Mouse (Mus musculus) heart, embryonic 13.5 days (tissue): ENCODE results near the gene Abcg4. TPM values are rescaled to one million over a fixed set of nuclear protein-coding genes. Genes with fewer than 3 reads are reported as not detected.
"Not testable (repeated sequence)": the region's sequence is repeated elsewhere in the genome, so short reads cannot be mapped to it uniquely, and the experiment has no call there.

Experiments
- ATAC-seq: fragments of 200-750 bp; cut with Nextera tagmentation; 2 replicates; pipeline ENCODE4 v1.8.0; 2017; ENCODE audit warnings: moderate TSS enrichment; ENCODE audit not compliant: insufficient number of reproducible peaks, low FRiP score, low TSS enrichment; ENCODE audit errors: extremely low read depth
- H3K27ac ChIP-seq: fragments of 300-500 bp; sonication (generic); replicated peaks from 2 replicates; pipeline ENCODE4 v1.5.1; 2015; ENCODE audit warnings: moderate library complexity, mild to moderate bottlenecking, inconsistent platforms
- H3K27me3 ChIP-seq: fragments of 300-500 bp; sonication (generic); replicated peaks from 2 replicates; pipeline ENCODE4 v1.6.1; 2015; ENCODE audit warnings: mild to moderate bottlenecking, inconsistent platforms
- H3K36me3 ChIP-seq: fragments of 300-500 bp; sonication (generic); 2 replicates; pipeline ENCODE4 v1.6.1; 2015; ENCODE audit warnings: mild to moderate bottlenecking, inconsistent platforms
- H3K4me1 ChIP-seq: fragments of 300-500 bp; sonication (generic); 2 replicates; pipeline ENCODE4 v1.6.1; 2015; ENCODE audit warnings: inconsistent platforms
- H3K4me2 ChIP-seq: fragments of 300-500 bp; sonication (generic); 2 replicates; pipeline ENCODE4 v1.6.1; 2015; ENCODE audit warnings: inconsistent platforms, mild to moderate bottlenecking, moderate library complexity
- H3K4me3 ChIP-seq: fragments of 300-500 bp; sonication (generic); 2 replicates; pipeline ENCODE4 v1.5.1; 2015; ENCODE audit warnings: moderate library complexity, mild to moderate bottlenecking, inconsistent platforms
- H3K9ac ChIP-seq: fragments of 300-500 bp; sonication (generic); 2 replicates; pipeline ENCODE4 v1.6.1; 2015; ENCODE audit warnings: inconsistent platforms, mild to moderate bottlenecking, moderate library complexity
- H3K9me3 ChIP-seq: fragments of 300-500 bp; sonication (generic); 2 replicates; pipeline ENCODE4 v1.6.1; 2016; ENCODE audit warnings: inconsistent platforms
- WGBS: fragments of 180-500 bp; shearing (Covaris S2); methylation state at CpG from one replicate; pipeline ENCODE4 v1.1.7; 2015; ENCODE audit warnings: mixed read lengths; 5-methylcytosine and 5-hydroxymethylcytosine counted together
- polyA plus RNA-seq: library from polyadenylated mRNA; unstranded; fragments of >200 nt; fragmentation: Nextera tagmentation; extraction: Ambion mirVana; gene quantifications from 2 replicates; pipeline ENCODE4 v1.2.1, GENCODE M21; 2015

Gene Abcg4
- polyA plus RNA-seq, result 2.1 and 3.5 TPM in 2 replicates

DNA sequence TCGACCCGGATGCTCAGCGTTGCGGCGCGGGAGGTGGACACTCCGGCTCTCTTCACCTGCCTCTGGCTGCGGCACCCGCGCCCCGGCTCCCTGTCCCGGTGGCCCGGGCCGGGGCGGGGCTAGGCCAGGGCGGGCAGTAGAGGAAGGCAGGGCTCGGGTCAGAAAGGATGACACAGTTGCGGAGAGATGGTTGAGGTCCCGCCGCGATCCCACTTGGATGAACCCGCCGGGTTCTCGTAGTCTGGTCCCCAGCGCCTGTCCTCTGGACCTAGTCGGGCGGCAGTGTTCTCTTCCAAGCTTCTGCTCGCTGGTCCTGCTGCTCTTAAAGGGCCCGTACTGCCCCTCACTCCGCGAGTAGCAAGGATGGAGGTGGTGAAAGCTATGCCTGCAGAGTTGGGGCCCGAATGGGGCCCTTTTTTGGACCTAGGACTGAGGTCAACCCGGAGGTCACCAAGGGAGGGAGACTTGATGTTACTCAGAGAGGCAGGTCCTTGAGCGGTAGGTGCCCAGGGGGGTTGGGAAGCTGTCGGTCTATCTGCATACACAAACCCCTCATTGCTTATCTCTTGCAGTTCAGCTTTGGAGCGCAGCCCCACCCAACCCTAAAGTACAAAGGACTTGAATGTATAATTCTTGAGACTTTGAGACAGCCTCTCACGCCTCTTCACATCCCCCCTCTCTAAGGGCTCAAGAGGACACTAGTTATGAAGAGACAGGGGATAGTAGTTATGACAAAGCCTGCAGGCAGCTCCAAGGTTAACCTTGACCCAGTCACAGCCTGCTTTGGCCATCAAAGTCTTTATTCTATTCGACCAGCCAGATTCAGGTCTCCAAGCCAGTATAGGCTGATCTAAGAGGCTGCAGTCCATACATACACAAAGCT, at the start of gene Abcg4:
Gene Abcg4 (minus strand): TSS at position 540 of the 883 bp plus-strand sequence.
- peak within 1 kb of the TSS; percentile 78 for H3K4me3 ChIP-seq
- 2% methylated on average over 38 of the region's 38 CpGs for WGBS
- H3K4me2 ChIP-seq, result peak within 1 kb of the TSS; percentile 97
- peak; percentile 59; the same call in 1 of the 2 replicates for ATAC-seq
- peaks cover 35% of the 10 kb centered on the region for H3K36me3 ChIP-seq
- no peaks in the 10 kb centered on the region for H3K9me3 ChIP-seq
- H3K27ac ChIP-seq, result peak within 1 kb of the TSS; percentile 55
- H3K4me1 ChIP-seq, result peaks cover 29% of the 10 kb centered on the region
- peak within 1 kb of the TSS; percentile 86 for H3K9ac ChIP-seq
- H3K27me3 ChIP-seq, result peaks cover 44% of the 10 kb centered on the region

DNA sequence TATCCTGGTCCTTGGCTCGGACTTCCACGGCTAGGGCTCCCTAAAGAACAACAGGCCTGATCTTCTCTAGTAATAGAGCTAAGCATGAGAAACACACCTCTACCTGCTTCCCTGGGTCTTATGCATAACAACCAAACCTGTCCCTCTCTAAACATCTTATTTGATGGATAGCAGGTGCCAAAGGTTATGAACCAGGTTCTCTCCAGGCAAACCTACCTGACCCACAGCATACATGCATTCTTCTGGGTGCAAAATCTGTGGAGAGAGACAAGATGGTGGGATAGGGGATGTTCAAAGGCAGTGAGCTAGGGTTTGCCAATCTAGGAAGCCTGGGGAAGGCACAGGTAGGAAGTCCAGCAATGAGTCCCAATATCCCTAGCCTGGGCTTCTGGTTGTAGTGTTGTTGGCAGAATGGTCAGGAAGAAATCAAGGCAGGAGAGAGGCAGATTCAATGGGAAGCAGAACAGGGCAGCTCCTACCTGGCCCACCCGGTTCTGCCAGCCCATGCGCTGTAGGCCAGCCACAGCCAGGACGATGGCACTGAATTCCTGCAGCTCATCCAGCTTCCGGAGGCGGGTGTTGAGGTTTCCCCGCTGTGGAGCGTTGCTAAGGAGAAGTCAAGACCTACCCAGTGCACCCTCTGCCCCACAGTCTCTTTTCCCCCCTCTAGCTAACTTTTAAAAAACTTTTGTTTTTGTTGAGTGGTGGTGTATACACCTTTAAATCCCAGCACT, 49.2 kb upstream of the Abcg4 start:
- Histone ChIP-seq H3K9me3 (no peaks in the 10 kb centered on the region), H3K4me1 (peaks cover 40% of the 10 kb centered on the region), H3K4me3 (peak overlapping the region; percentile 97), H3K4me2 (peak overlapping the region; percentile 81), H3K27ac (peak overlapping the region; percentile 29; the same call in 1 of the 2 replicates), H3K9ac (peak overlapping the region; percentile 99), H3K27me3 (no peaks in the 10 kb centered on the region), H3K36me3 (peaks cover 70% of the 10 kb centered on the region)
- 60% methylated on average over 9 of the region's 9 CpGs for WGBS
- ATAC-seq, result no peak

DNA sequence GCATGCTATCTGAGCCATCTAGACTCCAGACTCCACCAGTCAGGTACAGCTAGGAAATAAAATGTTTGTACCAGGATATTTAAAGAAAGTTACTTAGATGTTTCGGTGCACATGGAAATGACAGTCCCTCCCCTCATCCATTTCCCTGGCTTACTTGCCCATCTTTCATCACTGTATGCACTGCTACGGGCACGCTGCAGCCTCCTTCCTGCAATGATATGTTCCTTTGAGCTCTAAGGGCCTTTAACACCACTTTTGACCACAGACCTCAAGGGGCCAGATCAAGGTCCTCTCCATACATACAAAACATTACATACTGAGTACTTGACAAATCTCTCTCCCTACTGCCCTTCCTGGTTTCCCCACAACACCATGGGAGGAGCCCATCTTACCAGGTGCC, 48.5 kb upstream of the Abcg4 start:
- Histone ChIP-seq H3K27ac (peak overlapping the region; percentile 29), H3K27me3 (no peaks in the 10 kb centered on the region), H3K9me3 (no peaks in the 10 kb centered on the region), H3K4me2 (peak overlapping the region; percentile 81), H3K4me3 (peak overlapping the region; percentile 97), H3K9ac (peak overlapping the region; percentile 99), H3K4me1 (peaks cover 34% of the 10 kb centered on the region), H3K36me3 (peaks cover 76% of the 10 kb centered on the region)
- 58% methylated on average over 3 of the region's 3 CpGs for WGBS
- no peak for ATAC-seq

DNA sequence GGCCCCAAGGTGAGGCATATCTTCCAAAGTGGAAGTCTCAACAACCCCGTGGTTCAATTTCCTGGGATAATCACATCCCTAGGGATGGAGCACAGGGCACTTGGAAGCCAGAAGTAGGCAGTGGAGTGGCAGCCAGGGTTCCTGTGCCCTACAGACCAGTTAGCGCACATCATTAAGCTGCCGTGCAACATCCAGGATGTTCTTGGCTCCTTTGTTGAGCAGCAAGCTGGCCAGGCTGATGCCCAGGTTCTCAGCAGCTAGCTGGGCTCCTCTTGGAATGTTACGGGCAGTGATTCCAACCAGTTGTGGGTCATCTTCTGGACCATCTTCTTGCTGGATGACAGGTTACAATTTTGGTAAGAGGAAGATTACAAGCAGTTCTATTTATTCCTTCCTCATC, 48.1 kb upstream of the Abcg4 start:
- peaks cover 29% of the 10 kb centered on the region for H3K4me1 ChIP-seq
- H3K4me3 ChIP-seq, result peak overlapping the region; percentile 97
- not testable (repeated sequence) for ATAC-seq, H3K27me3 ChIP-seq, H3K9me3 ChIP-seq
- peak overlapping the region; percentile 81 for H3K4me2 ChIP-seq
- peaks cover 77% of the 10 kb centered on the region for H3K36me3 ChIP-seq
- WGBS, result 42% methylated on average over 4 of the region's 4 CpGs
- H3K9ac ChIP-seq, result peak overlapping the region; percentile 99
- peak overlapping the region; percentile 29 for H3K27ac ChIP-seq

DNA sequence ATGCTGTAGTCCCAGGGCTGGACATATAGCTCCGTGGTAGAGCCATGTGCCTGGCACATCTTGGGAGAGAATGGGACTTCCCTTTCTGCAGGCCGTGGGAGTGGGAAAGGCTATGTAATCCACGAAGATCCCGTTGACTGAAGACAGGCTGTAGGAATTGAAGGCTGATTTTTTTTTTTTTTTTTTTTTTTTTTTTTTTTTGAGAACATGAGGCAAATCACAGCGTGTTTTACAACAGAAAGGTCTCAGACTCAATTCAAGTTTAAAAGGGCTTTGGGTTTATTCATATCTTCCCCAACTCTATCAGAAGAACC, 47.6 kb upstream of the Abcg4 start:
- Histone ChIP-seq H3K27me3 (no peaks in the 10 kb centered on the region), H3K9me3 (no peaks in the 10 kb centered on the region), H3K36me3 (peaks cover 77% of the 10 kb centered on the region), H3K4me1 (peaks cover 29% of the 10 kb centered on the region), H3K4me3 (peak overlapping the region; percentile 97), H3K27ac (peak overlapping the region; percentile 99), H3K4me2 (peak overlapping the region; percentile 81), H3K9ac (peak overlapping the region; percentile 99)
- WGBS, result 2% methylated on average over 5 of the region's 5 CpGs
- no peak for ATAC-seq

DNA sequence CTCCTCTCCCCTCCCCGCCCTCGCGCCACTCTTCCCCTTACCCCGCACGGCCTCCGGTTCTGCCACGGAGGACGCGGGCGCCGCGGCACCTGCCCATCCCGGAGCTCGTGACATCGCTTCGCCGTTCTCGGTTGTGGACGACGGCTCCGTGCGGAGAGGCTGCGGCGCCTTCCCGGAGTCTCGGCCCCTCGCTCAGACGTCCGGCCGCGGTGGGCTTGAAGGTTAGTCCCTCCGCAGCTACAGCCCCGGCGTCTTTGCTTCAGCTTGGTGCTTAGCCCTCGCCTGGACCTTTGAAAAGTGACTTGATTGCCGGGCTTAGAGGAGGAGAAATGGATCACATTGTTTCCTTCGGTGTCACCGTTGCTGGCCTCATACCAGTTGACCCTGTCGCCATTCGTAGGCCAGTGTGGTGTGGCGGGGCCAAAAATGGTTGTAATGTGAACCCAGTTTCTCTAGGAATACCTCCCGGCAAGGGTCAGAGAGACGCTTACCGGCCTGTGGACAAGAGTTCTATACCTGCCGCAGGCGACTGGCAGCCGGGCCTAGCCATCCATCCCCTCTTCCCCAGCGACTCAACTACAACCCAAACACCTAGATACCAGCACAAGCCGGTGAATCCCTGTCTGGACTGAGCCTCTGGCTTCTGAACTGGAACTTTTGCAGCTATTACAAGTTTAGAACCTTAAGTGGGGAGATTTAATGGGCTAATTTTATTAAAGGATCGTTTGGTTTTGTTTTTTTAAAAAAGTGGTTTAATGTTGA, 47.1 kb upstream of the Abcg4 start:
- H3K4me1 ChIP-seq, result peaks cover 29% of the 10 kb centered on the region
- peaks cover 77% of the 10 kb centered on the region for H3K36me3 ChIP-seq
- H3K27ac ChIP-seq, result peak overlapping the region; percentile 99
- H3K4me2 ChIP-seq, result peak overlapping the region; percentile 81
- WGBS, result under 1% methylated on average over 50 of the region's 50 CpGs
- H3K9ac ChIP-seq, result peak overlapping the region; percentile 99
- no peaks in the 10 kb centered on the region for H3K27me3 ChIP-seq
- peak; percentile 11 for ATAC-seq
- peak overlapping the region; percentile 97 for H3K4me3 ChIP-seq
- H3K9me3 ChIP-seq, result no peaks in the 10 kb centered on the region

DNA sequence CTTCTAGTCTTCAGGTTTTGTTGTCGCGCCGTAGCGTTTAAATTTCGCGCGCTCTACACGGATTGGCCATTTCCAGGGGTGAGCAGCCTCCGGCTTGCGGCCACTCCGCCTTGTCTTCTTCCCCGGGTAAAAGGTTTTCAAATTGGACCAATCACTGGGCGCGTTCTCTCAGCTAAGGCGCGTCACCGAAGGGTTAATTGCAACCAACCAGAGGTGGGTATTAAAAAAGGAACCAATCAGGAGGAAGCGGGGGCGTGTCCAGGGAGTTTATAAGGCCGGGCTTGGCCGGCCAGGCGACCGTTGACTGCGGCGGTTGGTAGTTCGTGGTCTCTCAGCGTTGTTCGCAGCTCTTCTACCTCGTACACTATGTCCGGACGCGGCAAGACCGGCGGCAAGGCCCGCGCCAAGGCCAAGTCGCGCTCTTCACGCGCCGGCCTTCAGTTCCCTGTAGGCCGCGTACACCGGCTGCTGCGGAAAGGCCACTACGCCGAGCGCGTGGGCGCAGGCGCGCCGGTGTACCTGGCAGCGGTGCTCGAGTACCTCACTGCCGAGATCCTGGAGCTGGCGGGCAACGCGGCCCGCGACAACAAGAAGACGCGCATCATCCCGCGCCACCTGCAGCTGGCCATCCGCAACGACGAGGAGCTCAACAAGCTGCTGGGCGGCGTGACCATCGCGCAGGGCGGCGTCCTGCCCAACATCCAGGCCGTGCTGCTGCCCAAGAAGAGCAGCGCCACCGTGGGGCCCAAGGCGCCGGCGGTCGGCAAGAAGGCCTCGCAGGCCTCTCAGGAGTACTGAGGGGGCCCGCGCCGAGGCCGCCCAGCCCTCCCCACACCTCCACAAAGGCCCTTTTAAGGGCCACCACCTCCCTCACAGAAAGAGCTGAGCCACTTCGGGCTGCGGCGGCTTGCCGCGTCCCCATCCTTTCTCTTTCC, 46.2 kb upstream of the Abcg4 start, which contains the start of gene H2afx:
Gene H2afx (plus strand): TSS at position 299 of the 935 bp plus-strand sequence.
- no peaks in the 10 kb centered on the region for H3K9me3 ChIP-seq
- under 1% methylated on average over 89 of the region's 91 CpGs for WGBS
- peak within 1 kb of the TSS; percentile 99 for H3K27ac ChIP-seq
- H3K27me3 ChIP-seq, result no peaks in the 10 kb centered on the region
- H3K9ac ChIP-seq, result peak within 1 kb of the TSS; percentile 99
- H3K4me3 ChIP-seq, result peak within 1 kb of the TSS; percentile 97
- H3K4me1 ChIP-seq, result peaks cover 29% of the 10 kb centered on the region
- ATAC-seq, result peak; percentile 92
- peaks cover 77% of the 10 kb centered on the region for H3K36me3 ChIP-seq
- peak within 1 kb of the TSS; percentile 81 for H3K4me2 ChIP-seq

DNA sequence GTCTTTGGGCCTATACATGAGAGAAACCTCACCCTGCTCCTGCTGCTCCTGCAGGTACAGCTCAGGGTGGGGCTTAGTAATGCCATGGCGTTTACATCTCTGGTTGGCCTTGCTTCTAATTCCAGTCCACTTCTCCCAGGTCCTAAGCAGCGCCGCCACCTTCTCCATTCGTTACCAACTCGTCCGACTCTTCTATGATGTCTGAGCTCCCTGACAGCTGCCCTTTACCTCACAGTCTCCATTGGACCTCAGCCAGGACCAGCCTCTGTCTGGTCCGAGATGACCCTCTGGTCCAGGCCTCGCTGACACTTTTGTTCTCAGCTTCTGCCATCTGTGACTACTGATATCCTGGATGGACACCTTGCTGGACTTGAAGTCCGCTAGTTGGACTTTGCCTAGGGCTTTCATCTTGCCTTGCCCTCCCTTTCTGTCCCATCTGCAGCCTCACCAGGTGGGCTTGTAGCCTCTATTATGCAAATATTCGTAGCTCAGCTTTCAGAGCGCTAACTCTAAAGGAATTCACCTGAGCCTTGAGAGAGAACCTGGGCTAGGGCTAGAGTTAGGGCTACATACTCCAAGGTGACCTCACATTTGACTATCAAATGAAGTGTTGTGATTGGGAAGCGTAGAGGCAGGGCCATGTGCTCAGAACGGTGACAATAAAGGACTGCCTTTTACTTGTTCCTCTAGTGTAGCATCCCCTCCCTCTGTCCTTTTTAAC, 44.7 kb upstream of the Abcg4 start:
- Histone ChIP-seq H3K9ac (no peak overlapping the region), H3K4me1 (peaks cover 29% of the 10 kb centered on the region), H3K27me3 (no peaks in the 10 kb centered on the region), H3K4me3 (no peak overlapping the region), H3K27ac (no peak overlapping the region), H3K9me3 (no peaks in the 10 kb centered on the region), H3K4me2 (no peak overlapping the region), H3K36me3 (peaks cover 77% of the 10 kb centered on the region)
- WGBS, result 94% methylated on average over 13 of the region's 13 CpGs
- ATAC-seq, result no peak

DNA sequence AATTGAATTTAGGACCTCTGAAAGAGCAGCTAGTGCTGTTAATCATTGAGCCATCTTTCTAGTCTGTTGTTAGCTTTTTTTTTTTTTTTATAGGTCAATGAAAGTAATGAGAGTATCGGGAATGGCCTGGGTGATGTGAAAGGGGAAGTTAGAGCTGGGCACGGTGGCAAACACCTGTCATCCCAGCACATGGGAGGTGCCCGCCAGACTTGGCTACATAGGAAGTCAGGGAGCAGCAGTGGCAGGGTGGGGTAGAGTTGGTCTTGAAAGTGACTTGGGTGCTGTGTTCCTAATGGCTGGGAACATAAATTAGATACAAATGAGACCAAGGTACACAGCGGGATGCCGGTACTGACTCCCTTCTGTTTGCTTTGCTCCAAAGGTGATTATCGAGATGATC, 42.3 kb upstream of the Abcg4 start:
- ATAC-seq, result no peak
- Histone ChIP-seq H3K9me3 (no peaks in the 10 kb centered on the region), H3K4me2 (no peak overlapping the region), H3K9ac (no peak overlapping the region), H3K4me3 (no peak overlapping the region), H3K4me1 (peaks cover 17% of the 10 kb centered on the region), H3K27ac (no peak overlapping the region), H3K27me3 (no peaks in the 10 kb centered on the region), H3K36me3 (peaks cover 63% of the 10 kb centered on the region)
- WGBS, result 89% methylated on average over 6 of the region's 6 CpGs

DNA sequence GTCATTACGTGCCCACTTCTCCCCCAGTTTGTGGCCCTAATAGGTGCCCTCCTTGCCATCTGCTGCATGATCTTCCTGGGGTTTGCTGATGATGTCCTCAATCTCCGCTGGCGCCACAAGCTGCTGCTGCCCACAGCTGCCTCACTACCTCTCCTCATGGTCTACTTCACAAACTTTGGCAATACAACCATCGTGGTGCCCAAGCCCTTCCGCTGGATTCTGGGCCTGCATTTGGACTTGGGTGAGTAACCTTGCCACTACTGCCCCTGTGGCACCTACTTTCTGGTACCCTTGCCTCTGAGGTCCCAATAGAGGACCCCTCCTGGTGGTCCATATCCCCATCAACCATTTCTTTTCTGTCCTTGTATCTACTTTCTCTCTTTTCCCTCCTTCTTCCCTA, 39.5 kb upstream of the Abcg4 start:
- ATAC-seq, result no peak
- peak overlapping the region; percentile 86 for H3K4me2 ChIP-seq
- H3K27ac ChIP-seq, result peak overlapping the region; percentile 97; the same call in 1 of the 2 replicates
- peak overlapping the region; percentile 95 for H3K9ac ChIP-seq
- H3K36me3 ChIP-seq, result peaks cover 51% of the 10 kb centered on the region
- H3K4me3 ChIP-seq, result peak overlapping the region; percentile 87
- H3K27me3 ChIP-seq, result no peaks in the 10 kb centered on the region
- H3K9me3 ChIP-seq, result no peaks in the 10 kb centered on the region
- WGBS, result 76% methylated on average over 5 of the region's 5 CpGs
- H3K4me1 ChIP-seq, result peaks cover 15% of the 10 kb centered on the region
